Comparison of ENCODE assay signal across 15 mouse cellular contexts in genomic region chr6:128380594-128381167, GRCm38 (mm10). TPM values are rescaled to one million over a fixed set of nuclear protein-coding genes. Genes with fewer than 3 reads are reported as not detected.
"Had no signal": no experiment of that assay in that cellular context is flagged by ENCODE, and none has a peak within 500 bp of the region (broad histone marks: within the 10 kb centered on the region; RNA-seq: fewer than 3 reads in every experiment).

No protein-coding gene starts in this region.

RNA-seq across cellular contexts. Expression of gene Gm44596, which starts 5.4 kb away (rescaled TPM):
- total RNA-seq: layer of hippocampus, postnatal 25 days; left cerebral cortex, adult 8-10 months; left cerebral cortex, postnatal 25 days; megakaryocyte-erythroid progenitor cell, adult 5-6 weeks had no signal
- polyA plus RNA-seq: kidney, embryonic 14.5 days; large intestine, adult 2 months; limb, embryonic 11.5 days; limb, embryonic 15.5 days; liver, embryonic 12.5 days; midbrain, embryonic 13.5 days; myocyte; neural tube, embryonic 11.5 days; neural tube, embryonic 15.5 days; small intestine, adult 2 months; stomach, embryonic 16.5 days had no signal

RNA-seq across cellular contexts. Expression of gene Tex52, which starts 5.4 kb away (rescaled TPM):
- polyA plus RNA-seq: liver, embryonic 12.5 days; small intestine, adult 2 months had no signal

RNA-seq across cellular contexts. Expression of gene Nrip2, which starts 18.4 kb away (rescaled TPM):
- total RNA-seq: megakaryocyte-erythroid progenitor cell, adult 5-6 weeks had no signal
